Mouse (Mus musculus): Measurements from ENCODE around the gene Slc38a3.

GRCm38 (mm10) chr9:107618778-107619545, 50.4 kb downstream of the Slc38a3 start:
- TF ChIP-seq POLR2A (IDR thresholded peaks at IDR 0.05; ENCODE audit: control insufficient read depth, low read depth, low read length) (no peak), CTCF (IDR thresholded peaks at IDR 0.05; ENCODE audit: control insufficient read depth, insufficient read depth, insufficient replicate concordance, low read depth, low read length) (no peak)

Data from testis, adult 2 months (tissue).